Mouse (Mus musculus) lung, postnatal 4 days (tissue): ENCODE data around the gene Man1a2.

Experiments used
- DNase-seq, 2 experiments: peaks; one replicate each; pipeline ENCODE4 v3.0.0; 2021

Gene Man1a2

GRCm38 (mm10) chr3:100685087-100685762, at the start of gene Man1a2:
Gene Man1a2 (minus strand): TSS chr3:100685503.
- peak; percentile 89 to 93 for DNase-seq

GRCm38 (mm10) chr3:100734482-100735154, 49.3 kb upstream of the Man1a2 start:
- DNase-seq: no peak

GRCm38 (mm10) chr3:100731896-100732295, 46.6 kb upstream of the Man1a2 start:
- DNase-seq: no peak

GRCm38 (mm10) chr3:100731347-100731746, 46.0 kb upstream of the Man1a2 start:
- no peak for DNase-seq

- no peak for DNase-seq
These were observed 42.9 kb upstream of the Man1a2 start for GRCm38 (mm10) chr3:100728008-100728712.

GRCm38 (mm10) chr3:100725960-100726674, 40.8 kb upstream of the Man1a2 start:
- no peak for DNase-seq

- no peak for DNase-seq
These were observed 35.5 kb upstream of the Man1a2 start for GRCm38 (mm10) chr3:100720786-100721300.

- DNase-seq: no peak
These were observed 30.9 kb upstream of the Man1a2 start for GRCm38 (mm10) chr3:100716241-100716640.

GRCm38 (mm10) chr3:100715367-100715766, 30.1 kb upstream of the Man1a2 start:
- DNase-seq: no peak

GRCm38 (mm10) chr3:100713142-100714005, 28.1 kb upstream of the Man1a2 start:
- DNase-seq: no peak

- no peak for DNase-seq
These were observed 26.8 kb upstream of the Man1a2 start for GRCm38 (mm10) chr3:100712140-100712539.

- no peak for DNase-seq
These were observed 26.2 kb upstream of the Man1a2 start for GRCm38 (mm10) chr3:100711486-100711885.

GRCm38 (mm10) chr3:100707117-100707516, 21.8 kb upstream of the Man1a2 start:
- DNase-seq: no peak

GRCm38 (mm10) chr3:100705128-100705667, 19.9 kb upstream of the Man1a2 start:
- DNase-seq: no peak

GRCm38 (mm10) chr3:100703847-100704644, 18.7 kb upstream of the Man1a2 start:
- DNase-seq: no peak

- no peak for DNase-seq
These were observed 17.9 kb upstream of the Man1a2 start for GRCm38 (mm10) chr3:100702875-100703846.

GRCm38 (mm10) chr3:100688747-100689146, 3.4 kb upstream of the Man1a2 start:
- DNase-seq: no peak

- no peak for DNase-seq
These were observed 1.5 kb upstream of the Man1a2 start for GRCm38 (mm10) chr3:100686756-100687155.

- DNase-seq: peak; percentile 80 to 89
These were observed 564 bp upstream of the Man1a2 start for GRCm38 (mm10) chr3:100685763-100686370.
